Mouse (Mus musculus) stomach, embryonic 14.5 days (tissue): ENCODE data around the gene Slc25a22. TPM values are rescaled to one million over a fixed set of nuclear protein-coding genes. Genes with fewer than 3 reads are reported as not detected.

Experiments used
- polyA plus RNA-seq: library from polyadenylated mRNA; unstranded; fragments of >200 nt; fragmentation: Nextera tagmentation; extraction: Ambion mirVana; gene quantifications from 2 replicates; pipeline ENCODE4 v1.2.1, GENCODE M21; 2014

The Slc25a22 gene
- polyA plus RNA-seq, 1 experiment from 2014 or later = 31.5 TPM

Other genes with a start within 250 kb of the Slc25a22 start
- gene Hras, start 243.9 kb downstream of the Slc25a22 start, polyA plus RNA-seq = 79.4 and 85.5 TPM in 2 replicates
- gene Lrrc56, start 243.7 kb downstream of the Slc25a22 start, polyA plus RNA-seq = 5.3 and 6.1 TPM in 2 replicates
- 1.7 and 2.3 TPM in 2 replicates for gene Lmntd2, start 223.8 kb downstream of the Slc25a22 start, polyA plus RNA-seq
- 57.2 and 59.2 TPM in 2 replicates for gene Rassf7, start 222.0 kb downstream of the Slc25a22 start, polyA plus RNA-seq
- gene Phrf1, start 209.1 kb downstream of the Slc25a22 start, polyA plus RNA-seq = 69.0 and 72.1 TPM in 2 replicates
- 1.4 and 1.6 TPM in 2 replicates for gene Irf7, start 171.4 kb downstream of the Slc25a22 start, polyA plus RNA-seq
- gene Cdhr5, start 161.1 kb downstream of the Slc25a22 start, polyA plus RNA-seq = 1.6 and 1.7 TPM in 2 replicates
- 9.1 and 10.5 TPM in 2 replicates for gene Sct, start 158.8 kb downstream of the Slc25a22 start, polyA plus RNA-seq
- 0.20 and 0.35 TPM in 2 replicates for gene Drd4, start 145.9 kb downstream of the Slc25a22 start, polyA plus RNA-seq
- gene Deaf1, start 110.2 kb downstream of the Slc25a22 start, polyA plus RNA-seq = 80.2 and 82.9 TPM in 2 replicates
- gene Tmem80, start 110.2 kb downstream of the Slc25a22 start, polyA plus RNA-seq = 30.8 and 32.4 TPM in 2 replicates
- 28.1 and 30.6 TPM in 2 replicates for gene Eps8l2, start 99.0 kb downstream of the Slc25a22 start, polyA plus RNA-seq
- gene Taldo1, start 45.7 kb downstream of the Slc25a22 start, polyA plus RNA-seq = 252 and 262 TPM in 2 replicates
- gene Gatd1, start 23.8 kb downstream of the Slc25a22 start, polyA plus RNA-seq = 57.8 and 61.4 TPM in 2 replicates
- gene Cend1, start 8.4 kb downstream of the Slc25a22 start, polyA plus RNA-seq = 1.8 and 1.9 TPM in 2 replicates
- gene Pidd1, start 6.1 kb upstream of the Slc25a22 start, polyA plus RNA-seq = 8.5 and 10.1 TPM in 2 replicates
- 1,504 and 1,535 TPM in 2 replicates for gene Rplp2, start 9.5 kb upstream of the Slc25a22 start, polyA plus RNA-seq
- 21.7 and 26.0 TPM in 2 replicates for gene Pnpla2, start 17.3 kb upstream of the Slc25a22 start, polyA plus RNA-seq
- gene Cracr2b, start 23.2 kb upstream of the Slc25a22 start, polyA plus RNA-seq = 15.5 and 20.2 TPM in 2 replicates
- 87.0 and 94.0 TPM in 2 replicates for gene Cd151, start 29.5 kb upstream of the Slc25a22 start, polyA plus RNA-seq
- 65.1 and 72.3 TPM in 2 replicates for gene Polr2l, start 37.2 kb upstream of the Slc25a22 start, polyA plus RNA-seq
- 72.1 and 76.7 TPM in 2 replicates for gene Tspan4, start 37.3 kb upstream of the Slc25a22 start, polyA plus RNA-seq
- 37.4 and 38.3 TPM in 2 replicates for gene Chid1, start 102.0 kb upstream of the Slc25a22 start, polyA plus RNA-seq
- gene Ap2a2, start 124.3 kb upstream of the Slc25a22 start, polyA plus RNA-seq = 70.4 and 71.8 TPM in 2 replicates
- 1.2 and 1.6 TPM in 2 replicates for gene Muc6, start 217.4 kb upstream of the Slc25a22 start, polyA plus RNA-seq